Mouse (Mus musculus) right cerebral cortex, adult 2 months (tissue): ENCODE measurements around the gene Ube2l6.

ENCODE experiments used
- DNase-seq, 2 experiments: peaks; one replicate each; pipeline ENCODE4 v3.0.0; 2021 to 2022; ENCODE audit warnings: low spot score in 2 of 2

Gene Ube2l6

DNA sequence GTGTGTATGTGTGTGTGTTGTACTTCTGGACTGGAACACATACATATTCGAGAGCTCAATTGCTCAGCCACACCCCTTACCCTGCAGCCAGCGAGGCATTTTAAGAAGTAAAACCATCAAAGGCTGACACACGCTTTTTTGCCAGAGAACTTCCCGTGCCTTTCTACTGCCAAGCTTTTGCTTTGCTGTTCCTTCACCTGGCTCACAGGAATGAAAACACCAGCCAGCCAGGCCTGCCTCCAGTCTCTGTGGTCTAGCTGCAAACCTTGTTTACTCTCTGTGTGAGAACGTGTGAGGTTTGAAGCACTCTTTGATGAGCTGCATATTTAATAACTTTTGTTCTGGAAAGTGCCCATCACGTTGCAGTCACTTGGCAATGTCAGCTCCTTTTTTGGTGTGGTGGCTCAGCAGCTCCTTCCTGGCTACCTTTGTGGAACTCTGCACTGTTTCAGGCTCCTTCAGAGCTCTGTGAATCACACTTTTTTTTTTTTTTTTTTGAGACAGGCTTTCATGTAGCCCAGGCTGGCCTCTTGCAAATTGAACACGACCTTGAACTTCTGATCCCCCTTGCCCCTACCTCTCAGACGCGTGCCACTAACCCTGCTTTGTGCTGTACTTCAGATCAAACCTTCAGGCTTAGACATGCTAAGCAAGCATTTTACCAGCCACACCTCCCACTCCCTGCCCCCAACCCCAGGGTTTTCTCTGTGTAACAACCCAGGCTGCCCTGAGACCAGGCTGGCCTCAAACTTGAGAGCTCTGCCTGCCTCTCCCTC lies 39.4 kb downstream of the Ube2l6 start:
- no peak for DNase-seq

DNA sequence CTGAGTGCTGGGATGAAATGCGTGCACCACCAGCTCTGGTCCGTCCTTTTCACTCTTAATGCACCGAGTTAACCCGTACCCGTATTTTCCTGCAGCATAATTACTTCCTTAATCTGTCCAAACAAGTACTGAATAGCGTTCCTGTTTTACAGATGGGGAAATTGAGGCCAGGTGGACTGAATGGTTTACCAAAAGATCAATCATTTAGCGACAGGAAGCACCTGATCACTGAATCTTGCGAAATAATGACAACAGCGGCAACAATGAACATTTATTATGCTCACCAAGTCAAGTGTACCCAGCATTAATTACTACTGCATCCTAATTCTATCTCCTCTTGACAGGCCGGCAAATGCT lies 39.9 kb downstream of the Ube2l6 start, which contains the start of gene Slc43a1:
Slc43a1 (plus strand) TSS at position 258 of the 357 bp plus-strand sequence.
- DNase-seq: no peak

DNA sequence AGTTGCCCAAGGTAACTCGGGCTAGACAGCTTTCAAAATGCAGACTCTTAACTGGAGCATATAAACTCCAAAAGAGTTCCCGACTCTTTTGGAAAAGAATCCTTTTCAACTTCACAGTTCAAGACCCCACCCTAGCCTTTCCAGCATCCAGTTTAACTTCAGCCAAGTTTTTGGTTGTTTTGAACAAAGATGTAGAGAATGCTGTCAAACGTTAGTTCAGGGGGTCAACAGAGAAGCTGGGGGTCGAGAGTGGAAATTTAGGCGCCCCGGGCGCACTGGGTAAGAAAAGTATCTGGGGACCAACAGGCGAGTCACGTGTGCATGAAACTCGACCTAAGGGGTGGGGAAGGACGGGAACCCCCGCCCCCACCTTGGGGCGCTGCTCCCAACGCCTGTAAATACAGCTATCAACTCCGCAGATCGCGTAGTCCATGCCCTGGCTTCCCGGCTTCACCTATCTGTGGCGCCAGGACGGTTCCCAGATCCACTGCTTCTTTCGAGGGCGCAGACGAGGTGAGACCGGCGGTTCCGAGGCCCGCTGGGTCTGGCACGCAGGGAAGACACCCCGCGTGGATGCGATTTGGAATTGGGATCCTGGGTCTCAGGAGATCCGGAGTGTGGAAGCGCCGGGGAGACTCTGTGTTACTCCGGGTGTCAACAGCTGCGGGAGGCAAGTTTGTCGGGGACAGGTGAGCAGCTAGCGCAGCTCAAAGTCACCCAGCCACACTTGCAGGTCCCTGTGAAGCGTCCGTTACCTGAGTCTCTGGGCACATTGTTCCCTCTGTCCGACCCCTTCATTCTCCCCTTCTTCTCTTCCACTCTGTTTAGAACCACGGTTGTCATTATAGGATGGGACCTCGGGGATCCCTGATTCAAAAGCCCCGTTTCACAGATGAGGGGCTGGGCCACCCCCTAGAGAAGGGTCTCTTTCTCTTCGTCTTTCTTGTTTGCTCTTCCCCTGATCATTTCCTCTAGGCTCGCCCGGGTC lies 40.7 kb downstream of the Ube2l6 start:
- no peak for DNase-seq

DNA sequence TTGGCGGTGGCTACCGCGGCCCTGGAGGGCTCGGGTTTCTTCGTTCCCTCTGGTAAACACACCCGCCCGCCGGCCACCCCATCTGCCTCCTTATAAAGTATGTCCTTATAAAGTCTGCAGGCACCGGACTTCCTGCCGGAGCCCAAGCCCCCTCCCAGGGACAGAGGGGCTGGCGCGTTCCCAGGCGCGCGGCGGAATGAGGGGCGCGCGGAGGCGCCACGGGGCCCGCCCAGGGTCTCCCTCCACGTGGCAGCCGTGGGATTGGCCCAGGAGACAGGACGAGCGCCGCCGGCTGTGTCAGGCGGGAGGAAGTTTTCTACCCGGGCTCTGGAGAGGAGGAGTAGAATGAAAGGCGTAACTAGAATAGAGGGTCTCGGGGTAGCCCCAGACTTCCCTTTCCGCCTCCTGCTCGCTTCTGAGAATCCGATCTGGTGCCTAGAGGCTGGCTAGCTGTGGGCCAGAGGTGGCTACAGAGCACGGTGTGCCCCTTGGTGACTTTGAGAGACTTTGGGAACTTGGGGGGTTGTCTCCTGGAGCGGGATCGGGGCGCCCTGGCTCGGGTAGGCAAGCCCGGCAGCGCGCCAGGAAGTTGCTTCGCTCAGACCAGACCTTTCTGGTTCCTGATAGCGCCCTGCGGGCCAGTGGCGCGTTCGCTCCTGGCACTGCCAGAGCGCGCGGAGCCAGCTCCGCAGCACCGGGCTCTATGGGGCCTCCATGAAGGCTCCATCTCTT lies 41.6 kb downstream of the Ube2l6 start:
- DNase-seq: no peak

DNA sequence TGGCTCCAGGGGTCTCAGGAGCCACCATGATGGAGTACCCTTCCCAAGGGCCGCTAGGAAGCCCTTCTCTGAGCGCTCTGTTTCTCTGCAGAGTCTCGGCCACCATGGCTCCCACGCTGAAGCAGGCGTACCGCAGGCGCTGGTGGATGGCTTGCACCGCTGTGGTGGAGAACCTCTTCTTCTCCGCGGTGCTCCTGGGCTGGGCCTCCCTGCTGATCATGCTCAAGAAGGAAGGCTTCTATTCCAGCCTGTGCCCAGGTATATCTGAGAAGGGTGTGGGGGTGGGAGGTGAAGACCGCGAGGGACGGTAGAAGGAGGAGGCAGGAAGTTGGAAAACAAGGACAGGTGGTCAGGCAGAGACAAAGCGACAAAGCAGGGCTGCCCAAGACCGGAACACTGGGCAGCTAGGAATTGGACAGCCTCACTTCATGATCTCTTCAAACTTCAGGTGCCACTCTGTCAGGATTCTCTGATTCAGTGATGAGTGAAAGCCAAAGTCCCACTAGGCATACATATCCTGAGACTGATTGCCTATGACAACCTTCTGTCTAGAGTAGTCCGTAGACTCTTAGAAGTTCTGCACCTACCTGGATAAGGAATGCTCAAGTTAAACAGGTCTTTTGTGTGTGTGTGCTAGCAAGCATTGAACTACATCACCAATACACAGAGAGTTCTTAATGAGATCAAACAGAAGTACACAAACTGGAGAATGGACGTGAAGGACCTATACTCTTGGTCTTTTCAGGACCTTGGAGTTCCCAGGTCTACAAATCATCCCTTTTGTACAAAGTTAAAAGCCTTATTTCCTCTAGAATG lies 42.3 kb downstream of the Ube2l6 start:
- DNase-seq: no peak

DNA sequence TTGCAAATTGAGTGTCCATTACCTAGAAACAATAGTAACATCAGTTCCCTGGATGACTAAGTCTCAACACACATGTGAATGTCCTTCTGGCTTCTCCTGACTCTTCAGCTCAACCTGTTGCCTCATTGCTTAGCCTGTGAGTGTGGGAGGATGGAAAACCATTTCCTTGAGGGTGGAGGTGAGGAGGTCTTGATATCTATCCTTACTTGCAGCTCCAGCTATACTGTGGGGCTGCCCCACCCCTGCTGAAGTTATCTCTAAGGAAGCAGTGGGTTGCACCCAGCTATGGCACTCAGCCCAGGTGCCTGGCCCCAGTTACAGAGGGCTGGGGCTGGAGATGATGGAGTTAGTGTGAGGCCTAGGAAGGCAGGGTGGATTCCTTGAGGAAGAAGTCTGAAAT lies 43.3 kb downstream of the Ube2l6 start:
- DNase-seq: no peak

DNA sequence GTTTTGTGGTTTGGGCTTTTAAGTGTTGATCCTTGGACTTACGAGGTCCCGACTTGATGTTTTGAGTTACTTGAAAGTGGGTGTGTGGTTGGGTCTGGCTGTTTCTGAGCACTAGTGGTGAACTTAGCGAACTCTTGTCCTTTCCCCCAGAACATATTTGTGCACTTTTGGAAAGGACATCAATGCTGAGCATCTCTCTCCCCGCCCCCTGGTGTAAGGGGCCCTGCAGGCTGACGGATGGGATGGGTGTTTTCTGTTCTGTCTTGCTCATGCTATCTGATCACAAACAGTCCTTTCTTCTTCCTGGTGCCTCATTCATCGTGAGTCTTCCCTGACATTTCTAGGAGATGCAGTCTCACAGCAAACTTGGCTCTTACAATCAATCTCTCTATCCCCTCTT lies 45.0 kb downstream of the Ube2l6 start:
- DNase-seq: no peak

DNA sequence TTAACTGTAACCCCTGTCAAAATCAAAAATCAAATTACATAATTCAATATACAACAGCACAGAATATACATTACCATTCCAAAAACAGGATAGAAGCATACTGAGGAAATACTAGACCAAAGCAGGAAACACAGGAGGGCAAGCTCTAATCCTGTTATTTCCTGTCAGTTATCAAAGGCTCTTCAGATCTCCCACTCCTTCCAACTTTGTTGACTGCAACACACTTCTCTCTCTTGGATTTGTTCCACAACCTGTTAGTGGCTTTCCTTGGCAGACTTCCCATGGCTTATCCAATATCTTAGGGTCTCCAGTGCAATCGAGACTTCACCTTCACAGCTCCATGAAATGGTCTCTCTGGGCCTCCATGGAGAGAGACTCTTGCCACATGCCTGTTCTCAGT lies 46.6 kb downstream of the Ube2l6 start:
- DNase-seq: no peak

DNA sequence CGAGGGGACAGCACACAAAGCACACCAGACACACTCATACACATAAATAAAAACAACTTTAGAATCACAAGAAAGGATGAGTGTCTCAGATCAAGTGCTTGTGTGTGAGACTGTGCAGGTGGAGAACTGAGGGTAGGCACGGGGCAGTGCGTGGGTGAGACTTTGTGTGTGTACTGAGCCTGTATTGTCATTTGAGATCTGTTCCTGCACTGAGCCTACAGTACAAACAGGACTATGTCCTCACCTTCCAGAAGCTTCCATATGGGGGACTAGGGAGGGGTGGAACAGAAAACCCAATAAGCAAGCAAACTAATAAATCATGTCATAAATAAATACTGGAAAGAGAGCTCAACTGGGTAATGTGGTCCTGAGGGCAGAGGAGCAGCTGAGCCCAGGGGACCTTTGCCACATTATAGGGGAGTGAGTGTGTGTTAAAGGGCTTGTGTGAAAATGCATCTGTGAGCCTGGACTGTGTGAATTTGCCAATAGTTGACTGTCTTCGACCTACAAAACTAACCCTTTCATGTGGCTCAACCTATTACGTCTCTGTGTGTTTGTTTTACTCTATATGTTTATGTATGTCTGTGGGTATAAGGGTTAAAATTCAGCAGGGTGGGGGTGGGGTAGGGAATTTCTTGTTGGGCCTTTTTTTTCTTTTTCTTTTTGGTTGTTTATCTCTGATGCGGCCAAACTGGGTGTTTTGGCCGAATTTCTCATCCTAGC lies 51.9 kb downstream of the Ube2l6 start:
- no peak for DNase-seq

DNA sequence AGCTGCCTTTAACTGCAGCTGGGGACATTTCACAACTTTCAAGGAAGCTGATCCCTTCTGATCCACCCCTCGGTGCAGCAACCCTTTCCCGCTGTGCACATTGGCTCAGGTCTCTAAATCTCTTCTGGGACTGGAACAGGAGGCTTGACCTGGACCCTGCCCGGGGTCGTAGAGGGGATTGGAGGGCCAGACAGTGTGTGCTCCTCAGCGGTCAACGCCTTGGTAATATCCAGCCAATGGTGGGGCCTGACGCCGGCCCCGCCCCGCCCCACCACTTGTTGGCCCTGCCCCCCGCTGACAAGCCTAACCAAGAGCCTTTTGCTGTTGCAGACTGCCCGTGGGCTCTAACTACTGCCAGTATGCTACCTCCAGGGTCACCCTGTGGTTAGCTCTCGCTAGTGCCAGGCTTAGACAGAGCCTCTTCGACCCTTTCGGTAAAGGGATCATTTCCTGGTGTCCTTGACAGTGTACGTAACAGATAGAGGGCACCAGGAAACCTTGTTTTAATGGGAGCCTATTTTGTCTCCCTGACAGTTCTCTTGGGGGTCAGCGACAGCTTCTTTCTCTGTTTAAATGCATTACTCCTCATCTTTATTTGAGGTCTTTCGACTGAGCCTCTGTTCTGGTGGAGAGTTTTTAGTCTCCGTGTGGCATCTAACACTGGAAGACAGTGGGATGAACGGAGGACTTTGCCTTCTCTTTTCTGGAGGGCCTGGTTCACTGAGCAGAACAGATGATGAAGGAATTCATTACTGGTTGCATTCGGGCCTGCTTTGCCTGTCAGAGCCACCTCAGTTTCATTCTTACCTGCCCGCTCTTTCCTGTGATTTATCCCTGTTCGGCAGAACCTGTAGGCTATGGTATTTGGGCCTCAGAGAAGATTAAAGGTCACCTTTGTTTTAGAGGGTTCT lies 52.8 kb downstream of the Ube2l6 start:
- no peak for DNase-seq

DNA sequence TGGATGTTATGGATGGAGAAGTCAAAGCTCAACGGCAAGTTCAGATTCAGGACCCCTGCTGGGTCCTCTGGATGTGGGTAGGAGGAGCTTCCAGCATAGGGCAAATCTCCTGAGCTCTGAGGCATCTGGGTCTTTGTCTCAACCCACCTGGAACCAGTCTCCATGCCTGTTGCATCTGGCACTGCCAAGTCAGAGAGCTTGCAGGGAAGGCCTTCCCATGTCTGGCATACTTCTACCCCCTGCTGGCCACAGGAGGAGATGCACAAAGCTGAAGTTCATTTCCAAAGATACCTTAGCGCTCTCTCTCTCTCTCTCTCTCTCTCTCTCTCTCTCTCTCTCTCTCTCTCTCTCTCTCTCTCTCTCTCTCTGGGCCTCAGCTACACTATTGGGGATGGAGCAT lies 57.1 kb downstream of the Ube2l6 start:
- peak in 1 of 2 experiments; percentile 75 for DNase-seq

DNA sequence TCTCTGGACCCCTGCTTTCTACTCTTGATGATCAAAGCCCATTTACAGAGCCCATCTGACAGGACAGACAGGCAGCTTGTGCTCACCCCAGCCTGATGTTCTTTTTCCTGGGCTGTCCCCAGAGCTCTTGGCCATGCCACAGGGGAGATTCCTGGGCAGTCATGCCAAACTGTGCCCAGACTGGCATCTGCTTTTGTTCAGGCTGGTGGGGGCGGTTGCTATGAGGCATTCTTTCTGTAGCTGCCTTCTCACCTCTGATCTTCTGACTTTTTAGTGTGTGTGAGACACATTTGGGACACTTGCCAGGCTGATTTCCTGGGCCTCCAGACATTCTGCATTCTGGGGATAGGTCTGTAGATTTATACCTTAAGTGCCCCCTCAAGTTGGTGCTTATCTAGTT lies 59.9 kb downstream of the Ube2l6 start:
- no peak for DNase-seq
